Mouse (Mus musculus): ENCODE results near the gene Leo1. TPM values are rescaled to one million over a fixed set of nuclear protein-coding genes. Genes with fewer than 3 reads are reported as not detected.
A peak's percentile ranks its signal among the peaks of the same experiment; 100 is the strongest.

Leo1 gene
- polyA plus RNA-seq, 2 experiments = 8.2 to 10.8 TPM

GRCm38 (mm10) chr9:75409031-75409851, 32.1 kb upstream of the Leo1 start:
- H3K27me3 ChIP-seq (ENCODE audit: control insufficient read depth, insufficient read depth, low read length) = no peaks in the 10 kb centered on the region
- no peaks in the 10 kb centered on the region for H3K36me3 ChIP-seq (replicated peaks; ENCODE audit: control insufficient read depth, insufficient read depth, low read depth)
- peak overlapping the region; percentile 67 for H3K27ac ChIP-seq
- peaks cover 9 to 20% of the 10 kb centered on the region in 2 experiments for H3K4me1 ChIP-seq (replicated peaks; ENCODE audit: control insufficient read depth in 2 of 2, insufficient read depth in 2 of 2, low read length in 1 of 2)
- peak; percentile 76 for ATAC-seq (ENCODE audit: insufficient read depth)
- H3K4me3 ChIP-seq (ENCODE audit: insufficient read depth in 1 of 2, low read depth in 2 of 2, low read length in 2 of 2) = peak overlapping the region; percentile 71
- peak overlapping the region; percentile 95 for H3K4me2 ChIP-seq (ENCODE audit: low read depth)
- peak overlapping the region; percentile 74 for H3K9ac ChIP-seq (replicated peaks)
- H3K9me3 ChIP-seq (ENCODE audit: control insufficient read depth, low read length) = no peaks in the 10 kb centered on the region
- TF ChIP-seq EP300 (IDR thresholded peaks at IDR 0.05; ENCODE audit: low read depth) (no peak), CTCF (IDR thresholded peaks at IDR 0.05; ENCODE audit: low read depth) (no peak)
- under 1% methylated on average over 81 of the region's 90 CpGs for WGBS (ENCODE audit: insufficient replicate concordance)
- DNase-seq (ENCODE audit: low read depth in 3 of 3, low spot score in 3 of 3) = peak; percentile 42 to 52 (median 44)

DNA sequence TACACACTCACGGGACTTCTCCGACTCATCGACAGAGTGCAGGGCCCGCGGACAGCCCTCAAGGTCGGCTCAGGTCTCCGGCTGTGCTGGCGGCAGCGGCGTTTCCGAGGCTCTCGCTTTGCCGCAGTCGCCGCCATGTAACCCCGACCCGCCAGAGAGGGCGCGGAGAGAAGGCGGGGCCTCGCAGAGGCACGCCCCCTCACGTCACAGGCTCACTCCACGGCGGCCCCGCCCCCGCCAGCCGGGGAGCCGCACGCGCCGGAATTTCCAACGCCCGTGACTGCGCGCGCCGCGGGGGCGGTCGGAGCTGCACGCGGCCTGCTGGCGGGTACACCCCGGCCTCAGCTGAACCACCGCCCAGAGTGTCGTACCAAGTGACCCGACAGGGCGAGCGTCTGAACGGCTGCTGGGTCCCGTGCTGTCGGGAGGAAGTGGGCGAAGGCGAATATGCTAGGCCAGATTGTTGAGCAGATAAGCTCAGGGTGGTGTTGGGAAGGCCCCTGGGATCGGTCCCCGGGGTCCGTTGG, 31.4 kb upstream of the Leo1 start, which contains the start of gene Mapk6:
TSS of gene Mapk6 (minus strand) at position 154 of the 527 bp plus-strand sequence.
- Histone ChIP-seq H3K4me2 (ENCODE audit: low read depth) (peak within 1 kb of the TSS; percentile 95), H3K9me3 (ENCODE audit: control insufficient read depth, low read length) (no peaks in the 10 kb centered on the region), H3K27ac (peak within 1 kb of the TSS; percentile 72), H3K4me1 (replicated peaks; ENCODE audit: control insufficient read depth in 2 of 2, insufficient read depth in 2 of 2, low read length in 1 of 2) (peaks cover 9 to 22% of the 10 kb centered on the region in 2 experiments), H3K9ac (replicated peaks) (peak within 1 kb of the TSS; percentile 82), H3K4me3 (ENCODE audit: insufficient read depth in 1 of 2, low read depth in 2 of 2, low read length in 2 of 2) (peak within 1 kb of the TSS; percentile 71), H3K27me3 (ENCODE audit: control insufficient read depth, insufficient read depth, low read length) (no peaks in the 10 kb centered on the region), H3K36me3 (replicated peaks; ENCODE audit: control insufficient read depth, insufficient read depth, low read depth) (no peaks in the 10 kb centered on the region)
- DNase-seq (ENCODE audit: low read depth in 3 of 3, low spot score in 3 of 3) = peak; percentile 82 to 88 (median 87)
- under 1% methylated on average over 58 of the region's 58 CpGs for WGBS (ENCODE audit: insufficient replicate concordance)
- TF ChIP-seq EP300 (IDR thresholded peaks at IDR 0.05; ENCODE audit: low read depth) (no peak), CTCF (IDR thresholded peaks at IDR 0.05; ENCODE audit: low read depth) (no peak; the same call in 1 of the 2 replicates)
- ATAC-seq (ENCODE audit: insufficient read depth) = peak; percentile 88

DNA sequence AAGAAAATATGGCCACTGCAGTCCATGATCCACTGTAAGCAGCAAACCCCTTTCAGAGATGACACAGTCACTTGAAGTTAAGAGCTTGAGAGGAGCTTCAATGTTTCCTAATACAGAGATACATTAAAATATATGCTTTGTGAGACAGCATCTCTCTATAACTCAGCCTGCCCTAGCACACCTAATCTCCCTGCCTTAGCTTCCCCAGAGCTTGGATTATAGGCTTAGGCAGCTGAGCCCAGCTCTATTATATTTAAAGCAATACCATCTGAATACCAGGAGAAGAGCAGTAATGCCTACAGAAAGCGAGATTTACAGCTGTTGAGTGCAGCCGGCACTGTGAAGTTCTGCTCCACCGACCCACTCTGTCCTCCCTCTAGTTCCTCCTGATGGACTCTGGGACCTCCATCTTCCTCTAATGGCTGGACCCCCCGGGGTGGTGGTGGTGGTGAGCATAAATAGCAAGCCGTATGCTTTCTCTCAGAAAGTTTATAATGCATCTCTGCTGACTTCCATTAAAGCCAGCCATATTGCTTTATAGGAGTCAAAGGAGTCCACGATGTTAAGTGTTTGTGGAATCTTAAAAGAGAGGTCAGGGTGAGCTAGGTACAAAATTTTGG, 30.3 kb upstream of the Leo1 start:
- H3K4me3 ChIP-seq (ENCODE audit: insufficient read depth in 1 of 2, low read depth in 2 of 2, low read length in 2 of 2) = no peak overlapping the region; a peak in 1 of 4 replicates
- no peaks in the 10 kb centered on the region for H3K36me3 ChIP-seq (replicated peaks; ENCODE audit: control insufficient read depth, insufficient read depth, low read depth)
- no peaks in the 10 kb centered on the region for H3K27me3 ChIP-seq (ENCODE audit: control insufficient read depth, insufficient read depth, low read length)
- H3K9ac ChIP-seq (replicated peaks) = no peak overlapping the region
- no peaks in the 10 kb centered on the region for H3K9me3 ChIP-seq (ENCODE audit: control insufficient read depth, low read length)
- 28% methylated on average over 6 of the region's 6 CpGs for WGBS (ENCODE audit: insufficient replicate concordance)
- TF ChIP-seq CTCF (IDR thresholded peaks at IDR 0.05; ENCODE audit: low read depth) (no peak), EP300 (IDR thresholded peaks at IDR 0.05; ENCODE audit: low read depth) (no peak)
- DNase-seq (ENCODE audit: low read depth in 3 of 3, low spot score in 3 of 3) (no peak), ATAC-seq (ENCODE audit: insufficient read depth) (no peak)
- peaks cover 9 to 22% of the 10 kb centered on the region in 2 experiments for H3K4me1 ChIP-seq (replicated peaks; ENCODE audit: control insufficient read depth in 2 of 2, insufficient read depth in 2 of 2, low read length in 1 of 2)
- peak overlapping the region; percentile 95 for H3K4me2 ChIP-seq (ENCODE audit: low read depth)
- H3K27ac ChIP-seq = no peak overlapping the region

- Histone ChIP-seq H3K4me2 (ENCODE audit: low read depth) (0 out of 2 replicates have a peak overlapping the region, but pooled peaks have one; percentile 8), H3K27ac (no peak overlapping the region), H3K27me3 (ENCODE audit: control insufficient read depth, insufficient read depth, low read length) (no peaks in the 10 kb centered on the region), H3K9me3 (ENCODE audit: control insufficient read depth, low read length) (no peaks in the 10 kb centered on the region), H3K36me3 (replicated peaks; ENCODE audit: control insufficient read depth, insufficient read depth, low read depth) (no peaks in the 10 kb centered on the region), H3K4me3 (ENCODE audit: insufficient read depth in 1 of 2, low read depth in 2 of 2, low read length in 2 of 2) (no peak overlapping the region), H3K4me1 (replicated peaks; ENCODE audit: control insufficient read depth in 2 of 2, insufficient read depth in 2 of 2, low read length in 1 of 2) (peaks cover 9 to 22% of the 10 kb centered on the region in 2 experiments), H3K9ac (replicated peaks) (no peak overlapping the region)
- ATAC-seq (ENCODE audit: insufficient read depth) (no peak), DNase-seq (ENCODE audit: low read depth in 3 of 3, low spot score in 3 of 3) (no peak)
- TF ChIP-seq EP300 (IDR thresholded peaks at IDR 0.05; ENCODE audit: low read depth) (no peak), CTCF (IDR thresholded peaks at IDR 0.05; ENCODE audit: low read depth) (no peak)
- 29% methylated on average over 9 of the region's 9 CpGs for WGBS (ENCODE audit: insufficient replicate concordance)
Measured at GRCm38 (mm10) chr9:75411584-75411983, 29.7 kb upstream of the Leo1 start.

DNA sequence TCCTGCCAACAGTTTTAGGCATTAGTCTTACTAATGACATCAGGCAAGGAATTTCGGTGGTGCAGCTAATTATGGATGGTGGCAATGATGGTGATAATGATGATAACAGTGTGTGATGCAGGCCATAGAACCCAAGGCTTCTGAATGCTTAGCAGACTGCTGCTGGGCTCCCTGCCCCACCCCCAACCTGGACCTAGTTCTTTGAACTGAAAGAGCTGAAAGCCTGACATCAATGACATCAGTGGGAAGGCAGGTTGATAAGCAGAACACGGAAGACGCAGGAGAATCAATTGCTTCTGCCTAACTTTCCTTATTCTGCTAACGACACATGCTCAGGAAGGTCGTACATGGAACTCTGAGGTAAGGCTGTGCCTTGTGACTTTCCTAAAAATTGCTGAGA, 28.1 kb upstream of the Leo1 start:
- no peak overlapping the region for H3K4me3 ChIP-seq (ENCODE audit: insufficient read depth in 1 of 2, low read depth in 2 of 2, low read length in 2 of 2)
- 50% methylated on average over 5 of the region's 5 CpGs for WGBS (ENCODE audit: insufficient replicate concordance)
- H3K36me3 ChIP-seq (replicated peaks; ENCODE audit: control insufficient read depth, insufficient read depth, low read depth) = no peaks in the 10 kb centered on the region
- peaks cover 9 to 19% of the 10 kb centered on the region in 2 experiments for H3K4me1 ChIP-seq (replicated peaks; ENCODE audit: control insufficient read depth in 2 of 2, insufficient read depth in 2 of 2, low read length in 1 of 2)
- no peak overlapping the region for H3K4me2 ChIP-seq (ENCODE audit: low read depth)
- DNase-seq (ENCODE audit: low read depth in 3 of 3, low spot score in 3 of 3) (no peak), ATAC-seq (ENCODE audit: insufficient read depth) (no peak)
- no peaks in the 10 kb centered on the region for H3K9me3 ChIP-seq (ENCODE audit: control insufficient read depth, low read length)
- TF ChIP-seq CTCF (IDR thresholded peaks at IDR 0.05; ENCODE audit: low read depth) = no peak
- no peak for TF ChIP-seq EP300 (IDR thresholded peaks at IDR 0.05; ENCODE audit: low read depth)
- H3K27me3 ChIP-seq (ENCODE audit: control insufficient read depth, insufficient read depth, low read length) = no peaks in the 10 kb centered on the region
- no peak overlapping the region for H3K9ac ChIP-seq (replicated peaks)
- H3K27ac ChIP-seq = no peak overlapping the region

Measured in liver, embryonic 14.5 days (tissue).